Mouse (Mus musculus) megakaryocyte, embryonic 14.5 days (primary cell): ENCODE measurements around the gene Olfr1537. TPM values are rescaled to one million over a fixed set of nuclear protein-coding genes. Genes with fewer than 3 reads are reported as not detected.

Experiments
- H3K27me3 ChIP-seq: replicated peaks from 2 replicates; pipeline ENCODE3; 2012; ENCODE audit warnings: inconsistent platforms
- H3K36me3 ChIP-seq: replicated peaks from 2 replicates; pipeline ENCODE3; 2012; ENCODE audit warnings: low read length, inconsistent platforms, mixed read lengths
- H3K4me1 ChIP-seq: 2 replicates; pipeline ENCODE4 v1.6.1; 2012; ENCODE audit warnings: inconsistent platforms
- H3K4me3 ChIP-seq: replicated peaks from 2 replicates; pipeline ENCODE3; 2012; ENCODE audit warnings: moderate library complexity, mild to moderate bottlenecking, inconsistent platforms
- H3K9me3 ChIP-seq: 2 replicates; pipeline ENCODE4 v1.6.1; 2012; ENCODE audit warnings: inconsistent platforms
- FLI1 ChIP-seq: IDR thresholded peaks from 2 replicates; pipeline ENCODE4 v1.6.1; 2012; ENCODE audit warnings: low read length, inconsistent platforms, mixed read lengths
- GATA1 ChIP-seq: IDR thresholded peaks from 3 replicates; pipeline ENCODE4 v1.6.1; 2012; ENCODE audit warnings: mixed read lengths, low read length, inconsistent platforms, borderline replicate concordance
- polyA plus RNA-seq: library from polyadenylated mRNA; stranded (reverse); fragments of >175 nt; gene quantifications from 2 replicates; pipeline ENCODE4 v1.2.3, GENCODE M21; 2012; ENCODE audit warnings: low replicate concordance; ENCODE audit not compliant: insufficient read depth

Gene Olfr1537
- polyA plus RNA-seq, result not detected in 2 replicates

DNA sequence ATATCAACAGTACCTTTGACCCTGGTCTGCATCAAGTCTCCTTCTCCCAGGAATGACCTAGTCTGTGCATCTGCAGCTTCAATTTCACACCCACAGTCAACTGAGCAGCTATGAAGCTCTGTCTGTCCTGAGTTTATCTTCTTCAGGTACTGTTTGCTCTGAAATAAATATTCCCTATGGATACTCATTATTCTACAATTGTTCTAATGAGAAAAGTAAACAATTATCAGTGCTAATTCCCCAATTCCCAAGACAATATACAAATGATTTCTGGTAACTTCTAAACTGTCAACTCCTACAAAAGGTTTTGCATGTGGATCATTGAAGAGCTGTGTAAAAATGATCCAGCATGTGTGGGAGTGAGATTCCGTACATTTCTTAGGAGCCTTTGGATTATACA lies at the start of gene Olfr1537:
Olfr1537 (minus strand) TSS at position 101 of the 400 bp plus-strand sequence.
- Histone ChIP-seq H3K4me1 (no peaks in the 10 kb centered on the region), H3K4me3 (no peak within 1 kb of the TSS), H3K36me3 (no peaks in the 10 kb centered on the region), H3K9me3 (no peaks in the 10 kb centered on the region), H3K27me3 (no peaks in the 10 kb centered on the region)
- no peak for TF ChIP-seq GATA1
- TF ChIP-seq FLI1, result no peak

DNA sequence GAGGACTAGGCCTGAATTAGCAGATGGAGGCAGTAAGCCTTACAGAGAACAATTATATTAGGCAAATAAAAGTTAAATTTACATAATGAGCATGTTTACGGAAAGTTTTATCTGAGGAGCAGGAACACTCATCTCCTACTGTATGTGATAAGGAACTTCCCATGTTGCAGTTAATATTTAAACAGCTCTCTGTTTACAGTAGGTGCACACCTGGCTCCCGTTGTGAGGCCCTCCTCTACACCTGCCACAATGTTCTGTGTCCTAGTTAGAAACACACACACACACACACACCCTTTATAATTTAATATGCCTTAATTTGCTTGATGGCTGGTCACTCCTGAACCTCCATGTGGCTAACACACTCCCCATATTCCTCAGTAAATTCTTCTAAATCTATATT lies 37.3 kb upstream of the Olfr1537 start:
- TF ChIP-seq GATA1 (no peak), FLI1 (no peak)
- Histone ChIP-seq H3K4me3 (no peak overlapping the region), H3K36me3 (no peaks in the 10 kb centered on the region), H3K9me3 (0 out of 2 replicates have a peak, but pooled peaks cover 4% of the 10 kb centered on the region), H3K27me3 (no peaks in the 10 kb centered on the region), H3K4me1 (no peaks in the 10 kb centered on the region)

DNA sequence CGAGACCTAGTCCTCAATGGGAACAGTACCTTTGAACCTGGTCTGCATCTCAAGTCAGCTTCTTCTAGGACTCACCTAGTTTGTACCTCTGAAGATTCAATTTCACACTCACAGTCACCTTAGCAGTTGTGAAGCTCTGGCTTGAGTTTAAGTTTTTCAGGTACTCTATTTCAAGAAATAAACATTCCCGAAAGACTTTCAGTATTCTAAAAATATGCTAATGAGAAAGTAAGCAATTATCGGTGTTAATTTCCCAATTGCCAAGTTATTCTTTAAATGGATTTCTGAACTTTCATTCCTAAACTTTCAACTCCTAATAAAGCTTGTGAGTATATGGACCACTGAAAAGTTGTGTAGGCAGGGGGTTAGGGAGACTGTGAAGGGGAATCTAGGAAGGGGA lies 26.9 kb upstream of the Olfr1537 start, which contains the start of gene Olfr945:
Olfr945 (minus strand) TSS at position 101 of the 400 bp plus-strand sequence.
- no peak within 1 kb of the TSS for H3K4me3 ChIP-seq
- no peak for TF ChIP-seq GATA1
- TF ChIP-seq FLI1, result no peak
- H3K4me1 ChIP-seq, result no peaks in the 10 kb centered on the region
- H3K27me3 ChIP-seq, result no peaks in the 10 kb centered on the region
- no peaks in the 10 kb centered on the region for H3K9me3 ChIP-seq
- no peaks in the 10 kb centered on the region for H3K36me3 ChIP-seq

DNA sequence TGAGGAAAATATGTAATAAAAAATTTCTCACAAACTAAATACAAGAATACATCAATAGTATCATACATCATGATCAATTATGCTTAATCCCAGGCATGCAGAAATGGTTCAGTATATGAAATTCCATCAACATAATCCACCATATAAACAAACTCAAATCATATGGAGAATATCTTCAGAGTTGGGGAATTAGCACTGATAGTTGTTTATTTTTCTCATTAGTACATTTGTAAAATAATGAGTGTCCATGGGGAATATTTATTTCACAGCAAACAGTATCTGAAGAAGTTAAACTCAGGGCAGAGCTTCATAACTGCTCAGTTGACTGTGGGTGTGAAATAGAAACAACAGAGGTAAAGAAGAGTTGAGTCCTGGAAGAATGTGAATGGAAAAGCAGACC lies 48.2 kb downstream of the Olfr1537 start, which contains the start of gene Olfr944:
Olfr944 (plus strand) TSS at position 301 of the 400 bp plus-strand sequence.
- Histone ChIP-seq H3K36me3 (no peaks in the 10 kb centered on the region), H3K9me3 (no peaks in the 10 kb centered on the region), H3K4me1 (no peaks in the 10 kb centered on the region), H3K27me3 (no peaks in the 10 kb centered on the region), H3K4me3 (no peak within 1 kb of the TSS)
- no peak for TF ChIP-seq FLI1

Other genes starting within 250 kb of the Olfr1537 start
- gene Olfr146, start 226.6 kb downstream of the Olfr1537 start, polyA plus RNA-seq, result not detected in 2 replicates
- gene Olfr937, start 185.0 kb downstream of the Olfr1537 start, polyA plus RNA-seq, result not detected in 2 replicates
- gene Olfr938, start 171.1 kb downstream of the Olfr1537 start, polyA plus RNA-seq, result not detected in 2 replicates
- not detected in 2 replicates for gene Olfr27, start 121.9 kb downstream of the Olfr1537 start, polyA plus RNA-seq
- not detected in 2 replicates for gene Olfr943, start 83.7 kb downstream of the Olfr1537 start, polyA plus RNA-seq
- not detected in 2 replicates for gene Olfr944, start 48.1 kb downstream of the Olfr1537 start, polyA plus RNA-seq
- not detected in 2 replicates for gene Olfr945, start 26.8 kb upstream of the Olfr1537 start, polyA plus RNA-seq
- gene Olfr948, start 76.1 kb upstream of the Olfr1537 start, polyA plus RNA-seq, result not detected in 2 replicates
- not detected in 2 replicates for gene Olfr951, start 137.4 kb upstream of the Olfr1537 start, polyA plus RNA-seq
- not detected in 2 replicates for gene Olfr952, start 177.2 kb upstream of the Olfr1537 start, polyA plus RNA-seq
- 0.04 TPM in 1 of 2 replicates, not detected in the other for gene Olfr954, start 206.7 kb upstream of the Olfr1537 start, polyA plus RNA-seq
- gene Olfr955, start 221.9 kb upstream of the Olfr1537 start, polyA plus RNA-seq, result not detected in 2 replicates
- gene Olfr44, start 244.0 kb upstream of the Olfr1537 start, polyA plus RNA-seq, result not detected in 2 replicates